Mouse (Mus musculus) olfactory bulb, adult 2 months (tissue): ENCODE measurements around the gene Plcb4.

Source experiments
- CTCF ChIP-seq: fragments of 200-500 bp; IDR thresholded peaks from 2 replicates; pipeline ENCODE4 v1.5.1; 2012; ENCODE audit warnings: low read depth, mild to moderate bottlenecking, low read length, moderate library complexity; ENCODE audit not compliant: insufficient read depth
- POLR2A ChIP-seq: fragments of 200-500 bp; IDR thresholded peaks from 2 replicates; pipeline ENCODE4 v1.6.1; 2012; ENCODE audit warnings: mild to moderate bottlenecking, low read depth, low read length, moderate library complexity; ENCODE audit not compliant: insufficient read depth

DNA sequence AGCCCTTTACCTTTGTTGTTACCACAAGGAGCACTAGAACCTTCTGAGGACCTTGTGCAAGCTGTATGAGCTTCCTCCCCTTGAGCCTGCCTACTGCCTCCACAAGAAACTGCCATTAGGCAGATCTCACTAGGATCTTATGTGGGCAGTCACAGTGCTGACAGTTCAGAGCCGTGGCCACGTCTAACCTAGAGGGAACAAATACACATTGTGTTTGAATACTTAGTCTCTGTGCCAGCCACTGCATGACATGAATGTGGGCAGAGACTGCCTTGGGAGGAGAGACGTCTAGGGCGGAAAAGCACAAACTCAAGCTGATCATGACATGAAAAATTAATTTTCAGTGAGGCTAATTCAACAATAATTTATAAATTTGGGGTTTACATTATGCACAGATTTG lies 239.2 kb downstream of the Plcb4 start:
- TF ChIP-seq POLR2A, result no peak
- no peak for TF ChIP-seq CTCF
